Mouse (Mus musculus) testis, adult 2 months (tissue): Measurements from ENCODE around the gene Slc6a2.

Experiments used
- CTCF ChIP-seq: fragments of 200-500 bp; IDR thresholded peaks from 2 replicates; pipeline ENCODE4 v1.5.1; 2012; ENCODE audit warnings: low read depth, mild to moderate bottlenecking, inconsistent platforms, low read length, moderate library complexity; ENCODE audit not compliant: control insufficient read depth, insufficient read depth, insufficient replicate concordance
- POLR2A ChIP-seq: fragments of 200-500 bp; IDR thresholded peaks from 2 replicates; pipeline ENCODE4 v1.6.1; 2012; ENCODE audit warnings: low read depth, mild to moderate bottlenecking, inconsistent platforms, low read length, moderate library complexity; ENCODE audit not compliant: control insufficient read depth

- TF ChIP-seq CTCF (no peak; the same call in 1 of the 2 replicates), POLR2A (no peak)
Observed at GRCm38 (mm10) chr8:93012226-93012625, 52.3 kb downstream of the Slc6a2 start.
